Mouse (Mus musculus) frontal cortex, postnatal 10 days (tissue): ENCODE data around the gene Snapc4.
A peak's percentile ranks its signal among the peaks of the same experiment; 100 is the strongest.
"Not testable (repeated sequence)": the region's sequence is repeated elsewhere in the genome, so short reads cannot be mapped to it uniquely, and the experiment has no call there.

Experiments used
- DNase-seq, 2 experiments: peaks; one replicate each; pipeline ENCODE4 v3.0.0; 2022; ENCODE audit warnings: low spot score in 2 of 2, mixed read lengths in 1 of 2

Snapc4 gene

DNA sequence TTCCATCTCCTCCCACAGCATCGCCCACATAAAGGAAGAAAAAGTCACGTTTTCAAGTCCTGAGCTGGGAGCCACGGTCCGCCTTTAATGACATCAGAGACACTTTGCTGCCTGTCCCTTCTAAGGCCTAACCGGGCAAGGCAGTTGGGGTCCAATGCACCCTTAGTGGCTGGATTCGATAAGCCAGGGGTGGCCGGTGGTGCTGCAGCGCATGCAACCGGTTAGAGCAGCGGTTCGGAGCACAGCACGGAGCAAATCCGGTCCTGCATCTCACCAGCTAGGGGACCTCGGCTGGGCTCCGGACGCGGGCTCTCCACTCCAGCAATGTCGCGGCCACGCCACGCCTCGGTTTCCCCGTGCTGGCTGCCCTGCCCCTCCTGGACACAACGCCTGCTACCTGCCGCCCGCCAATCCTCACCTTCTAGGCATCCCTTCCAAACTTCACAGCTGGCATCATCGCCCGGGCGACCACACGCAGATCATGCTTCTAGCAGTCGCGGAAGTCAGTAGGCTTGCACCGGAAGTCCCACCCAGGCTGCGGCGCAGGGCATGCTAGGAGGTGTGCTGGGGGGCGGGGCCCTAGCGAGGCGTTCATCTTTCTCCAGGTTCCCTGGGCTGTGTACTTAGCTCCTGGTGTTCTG lies at the start of gene Snapc4:
Gene Snapc4 (minus strand): TSS at position 523 of the 641 bp plus-strand sequence.
- DNase-seq, result peak; percentile 76 to 81

DNA sequence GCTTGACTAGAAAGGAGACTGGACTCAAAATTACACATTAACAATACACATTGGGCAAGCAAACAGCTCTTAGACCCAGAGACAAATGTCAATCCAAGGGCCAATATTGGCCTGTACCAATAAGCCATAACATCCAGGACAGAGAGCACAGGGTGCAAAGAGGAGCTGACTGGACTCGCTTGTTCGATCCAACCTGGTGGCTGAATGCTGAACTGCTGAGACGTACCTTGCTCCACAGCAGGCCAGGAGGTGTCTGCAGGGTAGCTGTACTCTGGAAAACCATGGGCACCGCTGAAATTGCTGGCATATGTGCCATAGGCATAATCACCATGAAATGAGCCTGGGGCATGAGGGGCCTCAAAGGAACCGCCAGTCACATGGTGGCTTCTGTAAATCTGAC lies 49.4 kb upstream of the Snapc4 start:
- no peak for DNase-seq

DNA sequence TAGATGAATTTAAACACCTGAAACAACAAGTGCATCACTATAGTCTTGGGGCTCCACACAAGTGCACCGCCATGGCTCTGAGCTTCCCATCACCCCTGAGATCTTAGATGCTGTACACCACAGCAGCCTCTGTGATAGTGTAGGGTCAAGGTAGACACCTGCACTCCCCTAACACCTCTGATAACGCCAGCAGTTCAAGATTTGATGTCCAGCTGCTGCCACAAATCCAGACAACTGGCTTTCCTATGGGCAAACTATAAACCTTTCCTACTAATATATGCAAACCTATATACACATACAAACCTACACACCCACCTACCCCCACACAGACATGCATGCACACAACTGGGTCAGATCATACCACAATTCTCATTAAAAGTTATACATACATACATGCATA lies 44.1 kb upstream of the Snapc4 start:
- DNase-seq, result no peak

DNA sequence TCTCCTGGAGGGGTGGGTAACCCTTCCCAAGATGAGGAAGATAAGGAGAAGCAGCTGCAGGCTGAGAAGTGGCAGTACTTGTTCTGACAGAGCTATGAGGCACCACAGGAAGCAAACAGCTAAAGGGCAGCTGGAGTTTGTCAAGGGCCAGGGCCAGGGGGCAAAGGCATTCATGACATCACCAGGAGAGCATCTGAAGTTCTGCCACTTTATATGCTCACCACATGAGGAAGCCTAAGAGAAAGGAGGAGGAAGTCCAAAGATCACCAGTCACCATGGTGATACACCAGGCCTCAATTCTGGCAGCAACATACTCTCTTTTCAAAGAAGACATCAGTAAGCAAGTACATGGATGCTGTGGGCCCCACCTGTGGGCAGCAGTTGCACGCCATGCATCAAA lies 42.6 kb upstream of the Snapc4 start:
- DNase-seq, result no peak

DNA sequence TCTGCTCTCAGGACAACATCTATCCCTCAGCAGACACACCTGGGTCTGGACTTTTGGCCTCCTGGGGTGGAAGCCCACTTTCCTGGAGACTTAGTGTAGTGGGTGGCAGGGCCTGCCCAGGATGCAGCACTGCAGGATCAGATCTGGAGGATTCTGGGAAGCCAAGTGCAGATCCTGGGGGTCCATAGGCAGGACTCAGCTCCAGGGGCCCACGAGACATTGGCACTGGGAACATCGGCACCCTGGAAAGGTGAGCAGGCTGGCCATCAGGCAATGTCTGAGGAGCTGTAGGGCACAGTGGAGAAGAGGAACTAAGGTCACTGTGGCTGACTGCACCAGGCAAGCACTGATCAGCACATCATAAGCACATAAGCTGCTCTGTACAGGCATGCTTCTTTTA lies 41.5 kb upstream of the Snapc4 start:
- DNase-seq, result no peak

DNA sequence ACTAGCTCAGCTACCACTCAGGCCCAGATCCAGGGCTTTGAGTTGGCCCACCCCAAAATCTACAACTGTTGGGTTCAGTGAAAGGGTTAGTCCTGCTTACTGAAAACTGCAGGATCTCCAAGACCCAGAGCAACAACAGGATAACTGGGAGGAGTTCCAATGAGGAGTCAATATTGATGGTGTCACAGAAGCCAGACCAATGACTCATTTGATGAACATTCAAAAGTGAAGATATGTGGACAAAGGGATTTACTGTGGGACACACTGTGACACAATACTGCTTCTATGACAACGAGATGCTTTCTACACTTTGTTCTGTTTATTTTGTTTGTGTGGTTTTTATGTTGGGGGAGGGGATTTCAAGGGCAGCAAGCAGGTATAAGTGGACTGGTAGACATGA lies 37.7 kb upstream of the Snapc4 start:
- DNase-seq, result no peak

DNA sequence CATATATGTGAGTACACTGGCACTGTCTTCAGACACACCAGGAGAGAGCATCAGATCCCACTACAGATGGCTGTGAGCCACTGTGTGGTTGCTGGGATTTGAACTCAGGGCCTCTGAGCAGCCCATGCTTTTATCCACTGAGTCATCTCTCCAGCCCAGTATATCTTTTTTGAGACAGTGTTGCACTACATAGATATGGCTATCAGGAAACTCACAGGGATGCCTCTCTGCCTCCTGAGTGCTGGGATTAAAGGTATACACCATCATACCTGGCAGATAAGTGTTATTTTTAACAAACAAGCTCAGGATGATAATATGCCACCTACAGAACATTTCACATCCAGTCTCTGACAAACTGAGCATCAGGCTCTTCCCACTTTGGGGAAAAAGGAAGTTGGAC lies 36.6 kb upstream of the Snapc4 start:
- DNase-seq, result no peak

DNA sequence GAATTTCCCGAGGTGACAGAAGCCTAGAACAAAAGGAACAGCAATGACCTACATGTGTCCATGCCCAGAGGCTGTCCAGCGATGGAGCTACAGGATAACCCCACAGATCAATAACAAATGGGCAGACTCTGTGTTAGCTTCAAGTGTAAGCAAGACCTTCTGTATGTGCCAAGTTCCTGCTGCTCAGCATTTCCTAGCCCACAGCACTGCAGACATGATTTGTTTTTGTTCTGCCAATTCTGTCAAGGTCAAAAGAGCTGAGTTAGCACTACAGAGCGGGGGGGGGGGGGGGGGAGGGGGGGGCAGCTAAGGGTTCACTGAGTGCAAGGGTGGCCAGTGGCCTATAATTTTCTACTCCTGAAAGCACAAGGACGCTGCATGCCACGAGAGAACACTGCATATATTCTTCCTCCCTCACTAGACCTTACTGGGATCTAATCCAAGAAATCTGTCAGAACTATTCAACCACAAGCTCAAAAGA lies 30.5 kb upstream of the Snapc4 start:
- no peak for DNase-seq

DNA sequence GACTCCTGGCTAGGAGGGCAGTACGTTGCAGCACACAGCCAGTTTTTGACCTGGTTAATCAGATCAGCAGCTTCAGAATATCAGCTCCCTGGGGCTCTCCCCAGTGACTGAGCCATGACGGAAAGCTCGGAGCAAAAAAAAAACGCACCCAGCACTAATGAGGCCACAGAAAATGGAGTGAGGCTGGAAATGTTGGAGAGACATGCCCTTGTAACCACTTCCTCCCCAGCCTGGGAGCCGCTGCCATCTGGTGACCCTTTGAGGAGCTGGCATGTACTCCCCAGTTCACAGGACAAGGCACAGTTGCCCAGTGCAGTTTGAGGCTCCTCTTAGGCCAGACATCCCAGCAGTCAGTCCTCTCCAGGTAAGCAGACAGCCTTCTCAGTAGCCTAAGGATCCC lies 29.6 kb upstream of the Snapc4 start:
- no peak for DNase-seq

DNA sequence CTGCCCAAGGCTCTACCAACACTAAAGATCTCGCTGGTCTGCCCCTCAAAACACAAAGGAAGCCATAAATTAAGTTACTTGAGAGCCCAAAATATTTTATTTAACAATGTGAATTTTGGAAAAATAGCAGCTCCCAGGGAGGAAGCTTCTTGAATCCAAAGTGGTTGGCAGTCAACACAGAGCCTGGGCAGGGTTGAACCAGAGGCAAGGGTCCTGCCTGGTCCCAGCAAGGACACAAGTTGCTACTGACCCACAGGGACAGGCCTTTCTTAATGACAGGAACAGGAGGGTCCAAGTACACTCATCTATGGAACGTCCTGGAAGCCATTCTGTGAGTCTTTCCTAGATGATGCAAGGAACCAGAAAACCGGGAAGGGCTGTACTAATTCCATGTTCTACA lies 28.9 kb upstream of the Snapc4 start:
- no peak for DNase-seq

DNA sequence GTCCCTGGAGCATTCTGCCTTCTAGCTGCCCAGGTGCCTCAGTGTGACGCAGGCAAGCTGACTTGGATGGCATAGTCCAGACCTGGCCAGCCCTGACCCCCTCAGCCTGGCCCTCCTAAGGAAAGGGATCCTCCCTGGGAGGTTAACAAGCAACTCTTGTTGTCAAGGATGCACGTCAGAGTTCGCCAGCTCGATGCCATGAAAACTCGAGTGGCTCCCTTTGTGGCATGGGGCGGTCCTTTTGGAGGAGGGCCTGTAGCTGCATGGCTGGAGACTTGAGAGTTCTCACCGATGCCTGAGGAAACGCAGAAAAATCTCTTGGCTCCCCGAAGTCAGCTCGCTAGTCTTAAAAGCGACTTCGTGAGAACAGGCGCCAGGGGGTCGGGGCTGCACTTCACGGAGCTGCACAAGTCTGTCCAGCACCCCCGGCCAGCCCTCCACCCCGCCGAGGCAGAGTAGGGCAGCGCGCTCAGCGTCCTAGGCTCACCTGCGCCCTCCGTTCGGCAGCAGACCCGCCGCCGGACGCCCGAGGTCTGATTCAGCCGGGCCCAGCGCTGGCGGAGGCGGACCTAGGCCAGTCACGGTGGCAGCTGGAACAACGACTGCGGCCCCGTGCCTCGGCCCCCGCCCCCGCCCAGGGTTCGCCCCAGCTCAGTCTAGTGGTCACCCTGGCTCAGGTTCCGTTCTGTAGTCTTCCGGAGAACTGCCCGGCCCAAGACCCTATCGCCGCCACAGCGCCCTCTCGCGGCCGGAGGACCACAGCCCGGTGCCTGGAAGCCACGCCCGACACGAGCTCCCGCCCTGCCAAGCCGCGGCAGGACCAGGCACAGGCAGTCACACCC lies 28.3 kb upstream of the Snapc4 start, which contains the start of gene Inpp5e:
Gene Inpp5e (minus strand): TSS at position 689 of the 842 bp plus-strand sequence.
- peak; percentile 87 to 93 for DNase-seq

DNA sequence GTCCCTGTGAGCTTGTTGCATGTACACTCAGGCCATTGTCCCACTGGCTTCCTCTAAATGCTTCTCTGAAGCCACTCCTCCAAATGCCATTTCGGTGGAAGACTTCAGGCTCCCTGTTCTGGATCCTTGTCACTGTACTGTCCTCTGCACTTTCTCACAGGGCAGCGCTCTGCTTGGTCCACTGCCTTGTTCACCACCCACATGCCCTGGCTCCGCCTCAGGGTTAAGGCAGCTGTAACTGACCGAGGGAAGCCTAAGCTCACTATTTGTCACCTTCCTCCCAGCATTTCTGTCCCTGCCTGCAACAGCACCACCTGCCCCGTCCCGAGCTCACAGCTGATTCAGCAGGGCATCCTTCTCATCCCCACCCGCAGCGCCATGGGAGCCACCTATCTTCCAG lies 22.9 kb upstream of the Snapc4 start:
- no peak for DNase-seq

DNA sequence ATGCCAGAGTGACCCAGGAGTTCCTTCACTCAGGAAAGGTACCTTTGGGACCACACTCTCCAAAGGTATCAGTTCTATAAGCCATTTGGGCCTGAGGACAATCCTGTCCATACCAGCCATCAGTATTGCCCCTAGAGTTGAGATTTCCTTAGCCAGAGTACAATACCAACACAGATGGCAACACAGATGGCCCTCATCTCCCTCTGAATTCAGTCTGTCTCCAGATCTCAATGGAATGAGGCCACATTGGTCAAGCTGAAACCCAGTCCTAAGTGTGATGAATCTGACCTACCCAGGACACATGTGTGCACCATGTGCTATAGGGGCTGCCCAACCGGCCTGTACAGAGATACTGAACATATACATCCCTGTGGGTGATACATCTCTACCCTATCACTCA lies 21.8 kb upstream of the Snapc4 start:
- DNase-seq, result no peak

DNA sequence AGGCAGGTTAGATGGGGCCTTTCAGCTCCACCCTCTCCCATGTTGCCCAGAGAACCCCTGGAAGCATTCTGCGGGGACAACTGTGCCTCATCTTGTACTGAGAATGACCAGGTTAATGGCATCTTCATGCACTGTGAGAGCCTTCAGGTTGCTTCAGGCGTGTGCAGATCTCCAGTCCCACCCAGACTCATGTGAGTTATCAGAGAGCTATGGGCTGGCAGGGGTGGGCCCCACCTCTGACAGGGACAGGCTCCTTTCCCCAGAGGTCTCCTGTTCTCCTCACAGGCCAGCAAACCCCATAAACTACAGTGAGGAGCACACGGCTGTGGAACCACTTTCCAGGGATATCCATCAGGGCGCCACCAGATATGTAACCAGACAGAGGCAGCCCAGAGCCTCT lies 20.6 kb upstream of the Snapc4 start:
- DNase-seq, result no peak

DNA sequence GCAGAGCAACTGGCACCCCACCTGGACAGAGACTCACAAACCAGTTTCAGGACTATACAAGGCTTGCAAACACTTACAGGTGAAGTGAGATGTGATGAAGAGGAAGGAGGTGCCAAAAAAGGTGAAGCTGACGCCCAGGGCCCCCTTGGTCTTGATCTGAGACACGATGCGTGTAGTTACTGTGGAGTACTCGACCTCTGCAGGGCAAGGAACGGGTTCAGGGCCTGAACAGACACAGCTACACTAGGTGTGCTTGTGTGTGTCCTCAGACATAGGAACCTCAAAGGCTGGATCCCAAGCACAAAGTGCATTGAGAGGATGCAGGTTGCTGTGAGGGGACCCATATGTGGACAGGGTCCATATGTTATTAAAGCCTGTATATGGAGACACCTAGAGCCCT lies 19.8 kb upstream of the Snapc4 start:
- no peak for DNase-seq

DNA sequence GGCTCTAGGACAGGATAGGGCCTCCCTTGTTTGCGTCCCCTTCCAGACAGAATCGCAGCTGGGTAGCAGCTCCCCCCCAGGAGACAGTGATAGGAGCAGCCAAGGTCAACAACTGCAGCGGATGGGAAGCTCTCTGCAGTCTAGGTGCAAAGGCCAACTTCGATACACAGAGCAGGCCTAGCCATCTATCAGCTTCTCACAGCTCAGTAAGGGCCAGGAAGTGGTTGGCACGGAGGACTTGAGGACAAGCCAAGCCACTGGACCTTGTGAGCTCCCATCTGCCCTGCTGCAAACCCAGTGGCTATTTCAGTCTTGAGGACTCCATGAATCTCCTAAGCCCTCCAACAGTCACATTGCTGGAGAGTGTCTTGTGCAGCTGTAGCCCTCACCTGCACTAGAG lies 19.2 kb upstream of the Snapc4 start:
- no peak for DNase-seq

DNA sequence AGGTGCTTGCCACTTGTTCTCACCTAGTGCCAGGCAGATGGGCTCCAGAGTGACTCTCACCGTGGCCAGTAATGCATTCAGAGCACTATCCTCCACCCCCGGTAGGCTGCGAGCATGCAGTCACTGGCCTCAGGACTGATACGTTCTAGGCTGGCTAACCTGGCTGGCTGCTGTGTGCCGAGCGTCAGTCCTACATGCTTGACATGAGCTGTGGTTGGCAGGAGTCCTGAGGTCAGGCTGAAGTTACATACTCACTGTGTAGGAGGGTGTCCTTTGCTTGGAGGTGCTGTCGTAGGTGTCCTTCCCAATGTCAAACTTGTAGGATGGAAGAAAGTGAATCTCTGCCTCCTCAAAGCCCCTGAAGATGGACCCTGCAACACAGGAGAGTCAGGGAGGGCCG lies 18.5 kb upstream of the Snapc4 start:
- no peak for DNase-seq

DNA sequence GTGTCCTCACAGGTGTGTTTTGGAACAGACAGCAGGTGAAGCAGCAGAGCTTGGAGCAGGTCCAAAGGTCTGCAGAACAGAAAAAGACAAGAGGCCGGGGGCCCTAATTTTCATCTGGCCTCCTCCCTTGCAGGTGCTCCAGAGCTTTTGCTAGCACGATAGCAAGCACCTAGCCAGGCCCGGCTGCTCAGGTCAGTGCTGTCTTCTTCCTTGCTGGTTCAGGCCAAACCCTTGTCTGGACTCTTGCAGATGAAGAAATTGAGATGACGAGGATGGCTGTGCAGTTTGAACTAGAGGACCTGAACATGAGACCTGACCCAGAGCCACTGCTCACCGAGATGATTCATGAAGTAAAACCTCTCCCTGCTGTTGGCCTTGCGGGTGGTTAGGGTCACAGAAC lies 11.2 kb upstream of the Snapc4 start:
- DNase-seq, result no peak

DNA sequence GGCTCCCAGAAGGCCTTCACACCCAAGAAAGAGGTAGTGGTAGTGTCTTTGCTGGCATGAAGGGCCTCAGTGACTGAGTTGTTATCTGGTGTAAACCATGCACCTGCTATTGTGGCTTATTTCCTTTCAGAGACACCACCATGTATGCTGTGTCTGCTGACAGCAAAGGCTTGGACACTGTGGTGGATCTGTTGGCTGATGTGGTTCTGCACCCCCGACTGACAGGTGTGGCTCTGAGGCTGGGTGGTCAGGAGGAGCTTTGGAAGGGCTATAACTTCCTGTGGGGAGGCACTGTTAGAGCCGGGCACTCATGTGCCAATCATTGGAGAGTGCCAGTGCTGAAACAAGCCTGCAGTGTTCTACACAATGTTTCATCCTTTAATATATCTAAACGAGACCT lies 10.5 kb upstream of the Snapc4 start:
- no peak for DNase-seq

DNA sequence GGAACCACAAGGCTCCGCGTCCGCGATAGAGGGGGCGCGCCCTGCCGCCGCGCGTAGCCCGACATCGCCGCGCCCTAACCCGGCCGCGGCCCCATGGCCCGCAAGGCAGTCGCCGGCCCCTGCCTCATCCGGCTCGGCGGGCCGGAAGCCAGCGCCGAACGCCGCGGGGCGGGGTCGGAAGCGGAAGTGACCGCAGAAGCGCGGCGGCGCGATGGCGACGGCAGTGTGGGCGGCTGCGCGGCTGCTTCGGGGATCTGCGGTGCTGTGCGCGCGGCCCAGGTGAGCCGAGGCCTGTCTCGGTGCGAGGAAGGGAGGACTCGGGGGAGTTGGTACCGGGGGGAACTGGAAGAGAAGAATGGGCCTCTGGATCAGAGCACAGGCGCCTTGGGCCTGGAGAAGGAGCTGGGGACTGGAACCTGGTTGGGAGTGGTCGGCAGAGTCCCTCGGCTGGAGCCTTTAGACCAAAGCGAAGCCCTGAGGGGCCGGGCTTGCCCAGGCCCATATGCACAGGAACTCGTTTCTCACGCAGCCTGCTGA lies 8.8 kb upstream of the Snapc4 start, which contains the start of the genes Entr1 and Pmpca:
Gene Entr1 (minus strand): TSS at position 163 of the 537 bp plus-strand sequence.
Gene Pmpca (plus strand): TSS at position 186 of the 537 bp plus-strand sequence.
- peak; percentile 63 to 86 for DNase-seq

DNA sequence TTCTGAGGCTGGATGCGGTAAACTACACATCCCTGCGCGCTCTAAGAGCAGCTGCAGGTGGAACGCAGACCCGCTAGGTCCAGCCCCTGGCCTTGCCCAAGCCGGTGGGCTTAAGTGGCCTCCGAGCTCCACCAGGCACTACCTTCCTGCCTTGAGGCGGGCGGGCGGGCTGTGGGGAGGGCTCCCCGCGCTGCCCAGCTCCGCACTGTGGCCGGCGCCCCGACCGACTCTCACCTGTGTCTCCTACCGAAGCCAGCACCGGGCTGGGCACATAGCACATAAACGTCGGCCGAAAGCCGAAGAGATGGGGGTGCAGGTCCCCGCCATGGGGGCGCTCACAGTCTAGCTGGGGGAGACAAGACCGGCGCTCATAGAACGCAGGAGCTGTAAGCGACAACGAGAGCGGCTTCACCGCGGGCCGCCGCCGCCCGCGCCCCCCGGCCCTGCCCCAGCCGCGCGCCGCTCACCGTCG lies 8.3 kb upstream of the Snapc4 start:
- peak in 1 of 2 experiments; percentile 32 for DNase-seq

DNA sequence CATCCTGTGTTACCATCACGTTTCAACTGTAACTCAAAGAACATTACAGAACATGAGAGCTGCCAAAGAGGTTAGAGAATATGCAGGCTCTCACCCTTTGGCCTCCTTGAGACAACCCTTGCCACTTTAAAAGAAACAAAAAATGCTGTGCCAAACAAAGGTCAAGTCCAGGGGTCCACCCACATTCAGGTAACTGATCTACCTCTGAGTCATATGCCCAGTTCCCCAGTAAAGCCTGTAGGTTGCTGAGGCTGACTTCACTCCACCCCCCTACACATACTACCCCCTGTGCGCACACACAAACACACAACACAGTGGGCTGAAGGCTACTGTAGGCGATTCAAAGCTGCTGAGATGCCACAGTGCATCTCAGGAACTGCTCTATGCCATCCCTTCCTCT lies 7.3 kb upstream of the Snapc4 start:
- no peak for DNase-seq

DNA sequence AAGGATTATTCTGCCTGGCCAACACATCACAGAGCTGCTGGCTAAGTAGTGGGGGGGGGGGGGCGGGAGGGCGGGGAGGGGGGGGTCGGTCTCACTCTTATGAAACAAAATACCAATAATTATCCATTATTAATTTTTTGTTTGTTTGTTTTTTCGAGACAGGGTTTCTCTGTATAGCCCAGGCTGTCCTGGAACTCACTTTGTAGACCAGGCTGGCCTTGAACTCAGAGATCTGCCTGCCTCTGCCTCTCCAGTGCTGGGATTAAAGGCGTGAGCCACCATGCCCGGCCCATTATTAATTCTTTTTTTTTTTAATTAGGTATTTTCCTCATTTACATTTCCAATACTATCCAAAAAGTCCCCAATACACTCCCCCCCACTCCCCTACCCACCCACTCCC lies 418 bp upstream of the Snapc4 start:
- DNase-seq, result not testable (repeated sequence)
